Mouse (Mus musculus): Measurements from ENCODE around the gene Srebf1.

- TF ChIP-seq CTCF (conservative IDR thresholded peaks at IDR 0.05 in 1 of 2, IDR thresholded peaks at IDR 0.05 in 1 of 2; ENCODE audit: low read depth in 2 of 2, low read length in 2 of 2) (no peak), POLR2A (IDR thresholded peaks at IDR 0.05; ENCODE audit: low read depth, low read length) (no peak), E2F4 (IDR thresholded peaks at IDR 0.05; ENCODE audit: insufficient replicate concordance, low read depth, low read length) (no peak), USF1 (IDR thresholded peaks at IDR 0.05; ENCODE audit: low read depth, low read length) (no peak), BHLHE40 (IDR thresholded peaks at IDR 0.05; ENCODE audit: low read depth, low read length) (no peak), CHD2 (IDR thresholded peaks at IDR 0.05; ENCODE audit: low read length) (no peak), MAZ (IDR thresholded peaks at IDR 0.05; ENCODE audit: low read depth, low read length) (no peak), ZKSCAN1 (IDR thresholded peaks at IDR 0.05; ENCODE audit: borderline replicate concordance, low read depth, low read length) (no peak), TCF12 (IDR thresholded peaks at IDR 0.05; ENCODE audit: low read depth, low read length) (no peak), MAX (IDR thresholded peaks at IDR 0.05; ENCODE audit: low read length) (no peak), ZC3H11A (IDR thresholded peaks at IDR 0.05; ENCODE audit: low read depth, low read length) (no peak)
Observed at GRCm38 (mm10) chr11:60211761-60212160, 10.6 kb downstream of the Srebf1 start.

All from CH12.LX (cell line).